Mouse (Mus musculus) kidney, adult 2 months (tissue): ENCODE results near the gene Gm17067.
"Not testable (repeated sequence)": the region's sequence is repeated elsewhere in the genome, so short reads cannot be mapped to it uniquely, and the experiment has no call there.

ENCODE experiments used
- CTCF ChIP-seq: fragments of 200-500 bp; conservative IDR thresholded peaks from 2 replicates; pipeline ENCODE4 v1.5.1; 2011; ENCODE audit warnings: low read depth, mild to moderate bottlenecking, control low read depth, low read length, moderate library complexity, mixed read lengths; ENCODE audit not compliant: insufficient read depth, insufficient read length
- POLR2A ChIP-seq: fragments of 200-500 bp; IDR thresholded peaks from one replicate; pipeline ENCODE4 v1.6.1; 2011; ENCODE audit warnings: low read depth, low read length, control low read depth

GRCm38 (mm10) chr7:42693251-42693650, 33.6 kb downstream of the Gm17067 start:
- not testable (repeated sequence) for TF ChIP-seq POLR2A, CTCF
